Mouse (Mus musculus) frontal cortex, postnatal 10 days (tissue): Measurements from ENCODE around the gene Capns2.
A peak's percentile ranks its signal among the peaks of the same experiment; 100 is the strongest.
"Not testable (repeated sequence)": the region's sequence is repeated elsewhere in the genome, so short reads cannot be mapped to it uniquely, and the experiment has no call there.

Experiments used
- DNase-seq, 2 experiments: peaks; one replicate each; pipeline ENCODE4 v3.0.0; 2022; ENCODE audit warnings: low spot score in 2 of 2, mixed read lengths in 1 of 2

Gene Capns2

DNA sequence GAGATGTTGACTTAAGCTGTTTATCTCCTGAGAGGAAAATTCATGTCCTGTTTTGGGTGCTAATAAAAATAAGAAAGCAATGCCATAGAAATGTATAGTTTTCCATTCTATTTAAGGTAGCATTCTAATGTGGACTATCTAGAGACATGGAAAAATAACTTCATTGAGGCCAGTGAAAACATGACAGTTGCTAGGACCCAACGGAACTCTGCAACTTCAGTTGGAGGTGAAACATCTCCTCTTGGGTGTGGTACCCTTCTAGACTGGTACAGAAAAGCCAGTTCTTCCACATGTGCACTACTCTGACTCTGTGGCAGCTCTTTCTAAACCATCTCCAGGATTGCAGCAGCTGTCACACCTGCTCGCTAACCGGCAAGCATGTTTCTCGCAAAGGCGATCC lies at the start of gene Capns2:
Gene Capns2, plus strand, starts transcription at position 301 of the 400 bp plus-strand sequence.
- no peak for DNase-seq

DNA sequence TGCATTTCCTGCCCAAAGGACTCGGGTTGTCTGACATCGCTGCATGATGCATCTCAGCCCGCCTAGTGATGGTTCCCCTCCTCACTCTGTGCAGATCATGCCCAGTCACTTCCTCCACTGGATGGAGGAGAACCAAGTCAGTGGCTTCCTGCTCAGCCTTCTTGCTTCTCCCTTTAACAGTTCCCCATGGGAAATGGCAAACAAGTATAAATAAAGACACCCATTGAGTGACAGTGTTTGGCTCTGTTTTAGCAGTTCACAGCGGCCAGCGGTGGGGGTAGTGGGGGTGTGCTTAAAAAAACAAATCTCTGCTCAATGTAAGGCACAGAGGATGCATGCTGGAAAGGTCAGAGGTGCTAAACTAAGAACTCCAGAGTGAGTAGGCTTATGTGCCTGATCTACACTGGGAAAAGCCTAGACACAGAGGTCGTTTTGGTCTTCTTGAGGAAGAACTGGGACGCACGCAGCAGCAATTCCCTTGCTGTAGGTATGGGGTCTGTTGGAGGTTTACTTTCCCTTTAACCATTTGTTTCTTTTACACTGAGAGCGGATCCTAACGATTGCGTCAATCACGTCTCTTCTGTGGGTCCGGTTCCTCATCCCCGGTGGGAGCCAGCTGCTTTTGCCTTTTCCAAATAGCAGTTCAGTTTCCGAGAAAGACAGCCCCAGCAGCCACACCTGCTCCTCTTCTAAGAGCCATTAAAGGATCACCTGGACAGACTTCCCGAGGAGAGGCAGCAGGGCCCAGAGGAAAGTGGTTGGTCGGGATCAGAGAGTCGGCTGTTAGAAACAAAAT lies 47.8 kb upstream of the Capns2 start:
- DNase-seq = no peak

DNA sequence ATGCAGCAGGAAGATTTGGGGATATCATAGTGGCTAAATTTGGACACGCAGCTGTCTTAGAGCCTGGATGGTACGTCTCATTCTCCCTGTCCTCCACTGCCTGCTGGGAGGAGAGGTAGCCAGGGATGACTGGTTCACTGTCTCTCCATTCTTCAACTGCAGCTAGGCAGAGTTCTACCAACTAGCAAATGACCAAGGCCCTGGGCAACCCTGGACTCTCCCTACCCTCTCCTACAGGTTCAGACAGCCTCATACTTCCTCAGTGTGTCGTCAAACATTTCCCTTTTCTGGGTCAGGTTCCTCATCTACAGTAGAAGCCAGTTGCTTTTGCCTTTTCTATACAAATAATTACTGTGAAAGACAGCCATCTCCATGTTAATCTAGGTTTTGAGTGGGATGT lies 46.5 kb upstream of the Capns2 start:
- DNase-seq = no peak

DNA sequence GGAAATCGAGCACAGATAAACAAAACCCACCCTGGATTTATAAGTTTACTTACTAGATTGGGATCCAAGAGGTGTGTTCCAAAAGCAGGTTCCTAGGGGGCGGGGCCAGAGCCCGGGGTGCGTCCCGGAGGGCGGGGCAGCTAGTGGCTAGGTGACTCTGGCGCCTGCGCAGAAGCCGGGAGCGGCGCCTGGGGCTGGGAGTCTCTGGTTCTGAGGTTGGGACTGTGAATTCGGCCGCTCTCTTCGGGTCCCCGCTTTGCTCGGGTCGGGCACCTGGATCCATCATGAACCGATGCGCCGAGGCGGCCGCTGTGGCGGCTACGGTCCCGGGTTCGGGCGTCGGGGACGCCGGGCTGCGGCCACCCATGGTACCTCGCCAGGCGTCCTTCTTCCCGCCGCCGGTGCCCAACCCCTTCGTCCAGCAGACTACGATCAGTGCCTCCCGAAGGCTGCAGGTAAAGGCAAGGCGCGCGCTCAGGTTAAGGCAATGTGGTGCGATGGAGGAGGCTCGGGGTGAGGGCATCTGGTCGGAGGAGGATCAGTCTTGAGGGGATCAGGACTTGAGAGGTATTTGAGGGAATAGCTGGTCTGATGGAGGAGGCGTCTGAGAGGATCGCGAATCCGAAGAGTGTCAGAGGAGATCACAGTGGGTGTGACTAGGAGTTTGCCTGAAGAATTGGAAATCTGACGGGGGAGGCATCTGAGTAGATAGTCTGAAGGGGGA lies 45.9 kb upstream of the Capns2 start, which contains the start of gene Lpcat2:
Gene Lpcat2, plus strand, starts transcription at position 169 of the 724 bp plus-strand sequence.
- DNase-seq = peak; percentile 58 to 73

DNA sequence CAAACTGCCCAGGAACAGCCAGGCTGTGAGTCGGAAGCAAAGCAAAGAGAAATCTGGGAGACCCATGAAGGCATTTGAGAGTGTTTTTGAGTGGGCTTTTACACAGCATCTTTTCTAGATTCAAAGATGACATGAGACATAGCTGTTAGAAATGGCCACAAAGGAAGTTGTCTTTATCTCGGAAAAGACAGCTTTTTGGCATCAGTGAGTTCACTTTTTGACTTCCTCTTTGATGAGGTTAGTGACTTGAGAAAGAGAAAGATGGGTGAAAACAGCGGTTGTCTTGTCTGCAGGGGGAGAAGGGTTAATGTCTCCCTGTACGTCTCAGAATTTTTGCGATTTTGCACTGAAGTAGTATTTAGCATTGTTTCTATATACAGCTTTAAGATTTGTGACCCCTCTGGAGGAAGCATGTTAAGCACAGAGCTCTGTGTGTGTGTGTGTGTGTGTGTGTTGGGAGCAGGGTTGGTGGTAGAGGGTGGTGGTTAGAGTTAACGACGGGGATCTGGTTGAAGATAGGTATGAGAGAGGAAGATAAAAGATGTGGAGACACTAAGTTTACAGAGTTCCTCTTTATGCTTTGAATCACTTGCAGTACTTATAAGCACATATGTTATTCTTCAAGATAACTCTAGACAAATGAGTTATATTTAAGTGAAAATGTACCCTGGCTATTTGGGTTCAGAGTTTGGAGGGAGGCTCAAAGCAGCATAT lies 44.8 kb upstream of the Capns2 start:
- DNase-seq = no peak

DNA sequence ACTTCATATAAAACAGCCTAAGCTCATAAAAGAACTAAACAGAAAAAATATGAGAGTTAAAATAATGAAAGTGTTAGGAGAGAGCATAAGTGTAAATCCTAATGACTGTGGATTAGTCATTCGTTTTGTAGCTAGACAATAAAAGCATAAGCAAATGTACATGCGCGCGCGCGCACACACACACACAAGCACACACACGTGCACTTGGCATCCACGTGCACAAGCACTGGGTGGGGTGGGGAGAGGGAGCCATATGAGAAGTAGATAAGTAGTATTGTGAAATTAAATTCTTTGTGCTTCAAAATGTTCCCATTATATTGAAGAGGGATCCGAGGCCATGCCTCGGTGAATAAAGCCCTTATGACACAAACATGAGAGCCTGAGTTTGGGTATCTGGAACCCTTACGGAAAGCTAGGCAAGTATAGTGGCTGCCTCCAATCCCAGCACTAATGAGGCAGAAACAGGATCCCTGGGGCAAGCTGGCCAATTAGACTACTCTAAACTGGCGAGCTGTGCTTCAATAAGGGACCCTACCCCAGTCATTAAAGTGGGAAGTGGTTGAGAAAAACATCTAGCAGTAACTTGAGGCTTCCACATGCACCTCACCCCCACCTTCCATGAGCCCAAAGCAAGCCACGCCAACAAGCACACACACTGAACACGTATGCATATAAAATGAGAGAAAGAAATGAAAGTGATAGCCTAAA lies 42.6 kb upstream of the Capns2 start:
- no peak for DNase-seq

DNA sequence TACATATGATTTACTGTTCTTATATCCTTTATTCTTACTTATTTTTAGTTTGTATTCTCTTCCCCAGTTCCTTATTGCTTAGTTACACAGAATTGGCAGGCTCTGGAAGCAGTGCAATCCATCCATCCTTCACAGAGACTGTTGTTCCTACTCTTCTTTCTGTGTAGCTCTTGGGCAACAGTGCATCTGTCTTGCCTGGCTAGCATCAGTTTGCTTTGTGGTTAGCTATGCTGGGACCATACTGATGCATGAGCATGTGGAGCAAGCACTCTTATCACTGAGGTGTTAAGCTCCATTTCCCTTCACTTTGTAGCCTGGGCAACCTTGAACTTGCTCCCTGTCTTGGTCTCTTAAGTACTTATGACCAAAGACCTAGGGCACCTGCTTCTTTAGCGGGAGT lies 39.2 kb upstream of the Capns2 start:
- DNase-seq = no peak

DNA sequence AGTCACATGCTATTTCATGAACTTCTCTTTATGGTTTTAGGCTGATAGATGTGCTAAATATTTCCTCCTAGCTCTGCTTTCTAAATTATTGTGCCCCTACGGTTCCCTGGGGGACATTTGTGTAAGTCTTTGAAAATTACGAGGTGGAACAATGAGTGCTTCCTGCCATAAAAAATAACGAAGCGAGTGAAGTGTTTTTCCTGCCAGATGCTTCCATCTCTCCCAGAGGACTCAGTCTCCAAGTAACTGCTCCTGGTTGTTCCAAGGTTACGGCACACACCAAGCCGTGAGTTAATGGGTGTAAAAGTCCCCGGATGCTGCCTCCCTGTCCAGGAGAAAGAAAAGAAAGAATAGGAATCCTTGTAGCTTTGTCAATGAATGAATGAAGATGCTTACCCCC lies 30.9 kb upstream of the Capns2 start:
- DNase-seq = no peak

DNA sequence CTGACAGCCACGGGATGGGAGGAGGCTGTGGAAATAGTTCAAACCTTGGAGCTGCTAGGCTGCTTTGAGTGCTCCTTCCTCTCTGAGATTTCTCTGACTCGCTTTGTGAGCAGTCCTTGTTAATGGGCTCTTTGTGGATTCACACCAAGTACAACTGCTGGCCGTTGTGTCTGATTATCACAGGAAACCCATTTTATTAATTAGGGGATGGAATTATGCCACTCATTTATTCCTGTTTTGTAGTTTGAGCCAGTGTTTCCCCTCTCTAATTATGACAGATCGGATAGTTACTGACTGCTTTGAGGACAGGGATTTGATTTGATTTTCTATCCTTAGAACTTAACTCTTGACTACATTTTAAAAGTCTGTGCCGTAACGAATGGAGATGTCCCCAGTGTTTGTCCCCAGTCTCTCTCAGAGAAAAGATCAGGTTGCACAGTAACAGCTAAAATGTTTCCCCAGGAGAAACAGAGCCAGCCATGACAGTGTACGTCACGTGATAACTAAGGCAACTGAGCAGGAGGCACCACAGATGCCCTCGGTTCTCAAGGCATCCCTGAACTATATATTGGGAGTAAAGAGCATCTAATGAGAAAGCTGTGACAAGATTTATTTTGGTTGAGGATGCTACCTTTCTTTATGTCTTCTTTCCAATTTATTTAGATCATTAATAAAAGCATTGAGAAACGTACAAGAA lies 29.0 kb upstream of the Capns2 start:
- DNase-seq = no peak

DNA sequence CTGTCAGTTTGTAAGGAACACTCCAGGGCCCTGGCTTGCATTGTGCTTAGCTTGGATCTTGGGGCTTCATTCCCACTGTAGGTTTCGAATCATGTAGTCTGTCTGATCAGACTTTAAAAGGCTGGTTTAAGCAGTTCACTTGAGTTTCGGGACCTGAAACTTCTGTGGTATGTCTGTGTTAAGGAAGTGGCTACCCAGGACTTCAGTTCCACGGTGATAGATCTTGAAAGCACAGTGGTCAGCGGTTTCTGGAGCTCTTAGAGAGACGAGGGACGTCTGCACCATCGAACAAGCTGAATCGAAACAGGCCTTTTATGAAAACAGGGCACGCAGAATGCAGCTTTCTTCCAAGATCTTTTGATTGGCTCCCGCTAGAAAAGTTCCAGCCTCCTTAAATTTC lies 25.4 kb upstream of the Capns2 start:
- DNase-seq = no peak

DNA sequence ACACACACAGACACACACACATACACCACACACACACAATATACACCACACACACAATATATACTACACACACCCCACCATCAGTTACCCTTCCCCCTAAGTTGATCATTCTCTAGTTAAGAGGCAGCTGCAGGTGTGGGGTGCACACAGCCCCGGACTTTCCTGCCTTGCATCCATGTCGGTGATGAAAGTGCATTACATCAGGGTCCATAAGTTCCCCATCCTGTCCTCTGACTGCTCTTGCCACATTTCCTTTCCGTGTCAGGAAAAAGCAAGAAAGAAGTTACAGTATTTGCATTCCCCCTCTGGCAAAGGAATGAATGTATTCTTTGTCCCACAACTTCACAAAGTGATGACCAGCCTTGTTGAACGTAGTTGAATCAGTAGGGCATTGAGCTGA lies 20.0 kb upstream of the Capns2 start:
- DNase-seq = no peak

DNA sequence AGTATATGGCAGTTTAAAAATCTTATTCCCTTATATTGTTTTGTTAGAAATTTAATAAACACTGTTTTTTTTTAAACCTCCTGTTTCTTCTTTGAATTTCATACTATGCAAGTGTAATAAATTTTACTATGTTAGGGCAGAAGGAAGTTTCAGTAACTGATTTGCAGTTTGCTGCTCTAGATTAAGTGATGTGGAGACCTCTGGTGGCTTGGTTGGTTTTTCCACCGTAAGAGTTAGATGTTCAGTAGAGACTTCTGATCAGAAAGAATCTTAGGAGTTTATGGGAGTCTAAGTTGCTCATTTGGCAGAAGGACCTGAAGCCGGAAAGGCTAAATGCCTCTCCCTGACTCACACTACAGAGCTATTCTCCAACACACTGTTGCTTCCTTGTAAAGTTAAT lies 17.4 kb upstream of the Capns2 start:
- DNase-seq = no peak

DNA sequence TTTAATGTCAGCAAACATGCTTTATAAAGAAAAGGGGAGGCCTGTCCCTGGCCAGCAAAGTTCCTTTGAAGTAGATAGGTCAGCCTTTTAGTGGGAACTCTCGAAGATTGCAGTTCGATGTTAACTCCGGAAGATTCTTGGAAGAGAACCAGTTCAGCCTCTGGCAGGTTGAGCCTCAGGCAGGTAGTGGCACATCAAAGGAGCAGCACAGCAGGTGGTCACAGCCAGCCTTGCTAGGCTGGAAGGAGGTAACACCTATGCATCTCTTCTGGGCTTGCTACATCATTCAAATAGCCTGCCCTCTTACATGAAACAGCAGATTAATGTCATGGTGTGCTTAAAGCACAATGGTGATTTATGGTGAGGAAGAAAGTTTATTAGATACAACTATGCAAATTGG lies 9.0 kb upstream of the Capns2 start:
- not testable (repeated sequence) for DNase-seq

DNA sequence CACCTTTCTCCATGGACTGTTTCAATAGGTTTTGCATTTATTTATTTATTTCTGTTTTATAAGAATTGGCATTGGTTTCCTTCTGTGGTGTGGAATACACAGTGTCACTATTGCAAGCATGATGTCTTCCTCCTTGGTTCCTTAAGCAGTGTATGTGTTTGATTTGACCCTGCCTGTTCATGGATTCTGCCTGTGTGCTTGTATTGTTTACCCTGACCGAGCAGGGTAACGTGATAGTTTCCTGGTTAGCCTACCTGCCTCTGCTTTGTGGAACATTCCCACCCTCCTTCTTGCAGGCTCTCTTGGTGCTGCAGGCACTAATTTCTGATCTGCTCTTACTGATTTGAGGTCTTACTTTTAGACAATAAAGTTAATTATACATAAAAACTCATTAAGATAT lies 7.3 kb upstream of the Capns2 start:
- no peak for DNase-seq

DNA sequence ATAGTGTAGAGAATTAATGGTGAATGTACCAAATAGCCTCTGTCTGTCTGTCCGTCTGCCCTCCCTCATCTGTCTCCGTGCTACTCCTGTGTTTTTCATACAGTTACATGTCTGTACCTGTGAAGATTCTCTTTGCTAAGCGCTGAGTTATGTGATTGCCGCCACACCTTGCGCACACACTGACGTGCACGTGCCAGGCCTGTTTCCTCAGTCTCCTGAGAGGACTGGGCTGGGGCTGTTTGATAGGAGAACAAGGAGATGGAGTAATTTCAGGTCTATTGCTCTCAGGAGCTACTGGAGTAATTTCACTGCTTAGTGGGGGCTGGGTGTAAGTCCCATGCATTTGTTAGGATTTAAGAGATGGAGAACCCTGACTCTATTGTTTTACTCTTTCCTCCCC lies 6.2 kb upstream of the Capns2 start:
- DNase-seq = no peak

DNA sequence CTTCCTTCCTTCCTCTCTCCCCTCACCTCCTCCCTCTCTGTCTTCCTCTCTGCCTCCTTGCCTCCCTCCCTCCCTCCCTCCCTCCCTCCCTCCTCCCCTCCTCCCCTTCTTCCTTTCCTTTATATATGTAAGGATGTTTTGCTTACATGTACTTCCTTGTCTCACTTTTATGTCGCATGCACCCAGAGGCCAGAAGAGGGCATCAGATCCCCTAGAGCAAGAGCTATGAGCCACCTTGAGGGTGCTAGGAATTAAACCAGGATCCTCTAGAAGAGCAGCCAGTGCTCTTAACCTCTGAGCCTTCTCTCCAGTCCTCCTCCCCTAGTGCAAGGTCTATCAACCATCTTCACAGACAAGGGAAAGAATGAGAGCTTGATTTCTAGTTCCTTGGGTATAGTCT lies 5.2 kb upstream of the Capns2 start:
- DNase-seq = no peak

DNA sequence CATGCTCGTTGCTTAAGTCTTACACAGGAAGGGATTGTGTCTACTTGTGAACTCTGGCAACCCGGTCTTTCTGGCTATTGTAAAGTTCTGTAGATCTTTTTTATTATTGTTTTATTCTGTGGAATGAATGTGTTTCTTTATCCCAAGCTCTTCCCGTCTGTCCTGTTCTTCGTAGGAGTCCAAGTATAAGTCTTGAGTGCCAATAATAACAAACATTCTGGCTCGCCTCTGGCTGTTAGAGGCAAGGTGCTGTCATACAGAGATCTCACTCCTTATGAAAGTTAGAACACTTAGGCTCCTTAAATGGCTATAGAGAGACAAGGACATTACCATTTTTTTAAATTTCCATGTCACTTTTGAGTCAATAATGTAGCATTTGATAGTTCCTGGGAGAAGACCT lies 4.6 kb upstream of the Capns2 start:
- DNase-seq = no peak

DNA sequence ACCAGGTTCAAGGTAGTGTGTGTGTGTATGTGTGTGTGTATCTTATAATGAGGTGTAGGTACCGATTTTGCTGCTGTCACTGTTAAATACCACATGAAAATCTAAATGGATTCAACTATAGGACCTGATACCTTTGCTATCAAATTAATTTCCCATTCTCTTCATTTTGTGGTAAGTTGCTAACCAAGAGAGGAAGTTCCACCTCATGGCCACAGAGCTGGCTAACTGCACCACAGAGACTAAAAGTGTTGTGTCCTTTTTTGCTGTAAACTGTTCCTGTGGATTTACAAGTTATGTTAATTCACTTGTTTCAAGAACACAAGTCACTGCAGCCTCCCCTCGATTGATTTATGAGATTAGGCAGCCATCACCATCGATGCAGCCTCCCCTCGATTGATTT lies 3.4 kb upstream of the Capns2 start:
- no peak for DNase-seq

DNA sequence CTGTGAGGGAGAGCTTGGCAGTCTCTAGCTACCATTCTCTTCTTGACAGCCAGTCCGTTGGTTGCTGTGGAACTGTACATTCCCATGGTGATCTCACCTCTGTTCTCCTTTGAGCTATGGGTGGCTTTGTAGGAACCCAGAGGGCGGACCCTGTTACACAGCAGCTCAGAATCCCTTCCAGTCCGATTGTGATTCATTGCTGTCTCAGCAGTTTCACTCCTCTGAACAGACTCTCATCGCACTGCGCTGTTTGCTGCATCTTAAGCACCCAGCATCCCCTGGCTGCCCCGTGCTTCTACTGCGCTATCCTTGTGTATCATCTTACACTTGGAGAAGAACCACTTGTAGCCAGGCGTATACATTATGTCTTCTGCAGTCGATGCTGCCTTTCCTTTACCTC lies 1.6 kb upstream of the Capns2 start:
- DNase-seq = no peak

DNA sequence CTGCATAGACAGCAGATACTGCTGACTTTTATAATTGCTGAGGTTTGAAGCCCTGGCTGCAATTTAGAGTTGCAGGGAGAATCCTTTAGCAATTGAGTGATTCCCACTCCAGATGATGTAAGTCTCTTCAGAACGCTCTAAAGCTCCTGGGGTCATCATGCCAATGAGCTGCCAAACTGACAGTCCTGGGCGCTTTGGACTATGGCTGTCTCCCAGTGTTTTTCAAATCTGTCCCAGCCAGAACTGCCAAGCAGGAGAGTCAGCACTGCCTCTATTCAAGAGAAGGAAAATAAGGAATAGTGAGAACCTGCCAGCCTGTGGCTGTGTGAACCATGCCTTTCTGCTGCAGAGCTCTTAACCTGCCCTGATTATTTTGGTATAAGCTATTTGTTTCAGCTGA lies 1.8 kb downstream of the Capns2 start:
- DNase-seq = no peak

DNA sequence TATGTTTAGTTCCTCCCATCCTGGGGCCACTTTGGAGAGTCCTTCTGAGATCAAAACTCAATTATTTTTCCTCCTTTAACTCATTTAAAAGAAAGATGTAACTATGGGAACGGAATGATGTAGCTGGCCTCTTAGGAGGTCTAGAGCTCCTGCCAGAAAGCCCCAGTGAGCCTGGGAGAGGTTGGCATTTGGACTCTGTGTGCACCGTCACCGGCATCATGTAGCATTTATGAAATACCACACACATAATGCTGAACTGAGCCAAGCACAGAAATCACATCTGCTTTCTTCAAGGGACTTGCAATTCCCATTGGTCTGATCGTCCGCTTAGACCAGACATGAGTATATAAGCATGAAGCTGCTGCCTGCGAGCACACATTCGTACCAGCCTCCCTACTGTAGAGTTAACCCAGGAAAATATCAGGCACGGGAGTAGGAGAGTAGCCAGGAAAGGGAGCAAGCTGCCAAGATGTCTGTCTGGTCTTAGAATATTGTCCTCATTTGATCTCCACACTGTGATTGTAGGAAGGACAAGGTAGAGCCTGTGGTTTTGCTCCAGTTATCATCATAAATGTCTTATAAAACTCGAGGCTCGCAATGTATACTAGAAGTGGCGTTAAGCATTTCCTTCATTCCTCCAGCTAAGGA lies 2.4 kb downstream of the Capns2 start:
- DNase-seq = no peak
